ENCODE assay signal across 7 mouse cellular contexts in the genomic region with DNA sequence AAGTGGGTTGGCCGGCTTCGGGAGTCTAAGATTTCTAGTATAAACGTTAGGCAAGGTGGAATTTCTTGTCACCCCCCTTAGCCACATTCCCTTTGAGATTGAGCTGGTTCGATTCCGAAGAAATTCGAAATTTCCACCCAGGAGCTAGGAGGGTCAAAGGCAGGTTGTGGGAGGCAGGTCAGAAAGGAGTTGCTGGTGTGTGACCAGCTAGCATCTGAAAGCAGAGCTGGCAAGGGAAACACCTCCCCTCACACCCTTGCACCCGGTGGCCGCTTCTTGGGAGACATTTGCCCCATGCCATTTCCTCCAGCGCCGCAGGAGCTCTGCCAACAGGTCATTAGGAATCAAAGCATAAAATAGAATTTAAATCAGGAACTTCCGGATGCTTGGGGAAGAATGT. TPM values are rescaled to one million over a fixed set of nuclear protein-coding genes. Genes with fewer than 3 reads are reported as not detected.
DNase-seq lines count a peak whose midpoint lies in the region; ATAC-seq and TF ChIP-seq lines count a peak whose summit lies in the region.

No protein-coding gene starts in this region.

- 4% methylated on average over 11 of the region's 11 CpGs for WGBS in forebrain, embryonic 15.5 days
- WGBS in kidney, postnatal 0 days: 3% methylated on average over 11 of the region's 11 CpGs
- 5% methylated on average over 11 of the region's 11 CpGs for WGBS in midbrain, postnatal 0 days

- ATAC-seq in forebrain, embryonic 15.5 days (replicated peaks): no peak
- ATAC-seq in kidney, postnatal 0 days (replicated peaks; ENCODE audit: low FRiP score, low read depth): no peak
- no peak for ATAC-seq in midbrain, postnatal 0 days (ENCODE audit: low FRiP score)

- peaks cover 22% of the 10 kb centered on the region for H3K4me1 ChIP-seq in forebrain, embryonic 15.5 days
- H3K4me1 ChIP-seq in kidney, postnatal 0 days (replicated peaks; ENCODE audit: insufficient read depth, low read length): no peaks in the 10 kb centered on the region; the same call in 1 of the 2 replicates
- no peaks in the 10 kb centered on the region for H3K4me1 ChIP-seq in midbrain, postnatal 0 days (ENCODE audit: insufficient read depth, low read length)

- 0 out of 2 replicates have a peak, but pooled peaks cover 2% of the 10 kb centered on the region for H3K9me3 ChIP-seq in forebrain, embryonic 15.5 days
- no peaks in the 10 kb centered on the region for H3K9me3 ChIP-seq in kidney, postnatal 0 days (replicated peaks; ENCODE audit: low read length)
- H3K9me3 ChIP-seq in midbrain, postnatal 0 days (ENCODE audit: low read length): no peaks in the 10 kb centered on the region

- H3K27me3 ChIP-seq in forebrain, embryonic 15.5 days: no peaks in the 10 kb centered on the region
- H3K27me3 ChIP-seq in kidney, postnatal 0 days (ENCODE audit: insufficient read depth, low read length): no peaks in the 10 kb centered on the region
- no peaks in the 10 kb centered on the region for H3K27me3 ChIP-seq in midbrain, postnatal 0 days (ENCODE audit: insufficient read depth, low read length)

- DNase-seq in ovary, postnatal 36 days (ENCODE audit: low spot score): peak; percentile 23
- no peak for DNase-seq in ovary, postnatal 14 days (ENCODE audit: low spot score)
- DNase-seq in kidney, postnatal 0 days (ENCODE audit: low spot score): no peak
- DNase-seq in midbrain, postnatal 0 days (ENCODE audit: low spot score): no peak
- no peak for DNase-seq in left cerebral cortex, postnatal 36 days (ENCODE audit: low spot score in 2 of 2)
- no peak for DNase-seq in cerebellum, postnatal 4 days (ENCODE audit: low spot score in 2 of 2)

- H3K36me3 ChIP-seq in forebrain, embryonic 15.5 days: no peaks in the 10 kb centered on the region
- H3K36me3 ChIP-seq in kidney, postnatal 0 days (ENCODE audit: insufficient read depth, low read length): no peaks in the 10 kb centered on the region
- H3K36me3 ChIP-seq in midbrain, postnatal 0 days (ENCODE audit: insufficient read depth, low read length): no peaks in the 10 kb centered on the region

- H3K9ac ChIP-seq in forebrain, embryonic 15.5 days (replicated peaks): peak overlapping the region; percentile 73
- H3K9ac ChIP-seq in kidney, postnatal 0 days (ENCODE audit: low read depth, low read length): peak overlapping the region; percentile 96; the same call in 1 of the 2 replicates
- H3K9ac ChIP-seq in midbrain, postnatal 0 days (replicated peaks; ENCODE audit: low read length, poor library complexity, severe bottlenecking): no peak overlapping the region; the same call in none of the 2 replicates

- H3K4me2 ChIP-seq in forebrain, embryonic 15.5 days (replicated peaks): peak overlapping the region; percentile 99
- H3K4me2 ChIP-seq in kidney, postnatal 0 days (ENCODE audit: low read length): peak overlapping the region; percentile 88
- H3K4me2 ChIP-seq in midbrain, postnatal 0 days (ENCODE audit: low read depth, low read length, poor library complexity, severe bottlenecking): peak overlapping the region; percentile 95

- TF ChIP-seq CTCF in kidney, postnatal 0 days (IDR thresholded peaks at IDR 0.05; ENCODE audit: low read depth): no peak
- TF ChIP-seq CTCF in midbrain, postnatal 0 days (IDR thresholded peaks at IDR 0.05): no peak

- H3K4me3 ChIP-seq in forebrain, embryonic 15.5 days: peak overlapping the region; percentile 67
- peak overlapping the region; percentile 97 for H3K4me3 ChIP-seq in kidney, postnatal 0 days (replicated peaks; ENCODE audit: low read depth, low read length)
- H3K4me3 ChIP-seq in midbrain, postnatal 0 days (ENCODE audit: low read depth, low read length): peak overlapping the region; percentile 81

- intact Hi-C loops in left cerebral cortex, postnatal 36 days (cut with DNase I): loop anchor here (2.0 to 5.0 kb wide), 7 partner anchors 182 to 608 kb away; no protein-coding TSS in a partner anchor

- H3K27ac ChIP-seq in forebrain, embryonic 15.5 days (replicated peaks): peak overlapping the region; percentile 96; the same call in 1 of the 2 replicates
- H3K27ac ChIP-seq in kidney, postnatal 0 days: peak overlapping the region; percentile 99
- H3K27ac ChIP-seq in midbrain, postnatal 0 days (ENCODE audit: low read depth, low read length): no peak overlapping the region

RNA-seq across cellular contexts. Expression of gene Spry2, which starts 2.5 kb away (rescaled TPM):
- polyA plus RNA-seq in forebrain, embryonic 15.5 days (2015; fragmentation: Nextera tagmentation; extraction: Ambion mirVana): 27.5 and 34.4 TPM in 2 replicates
- polyA plus RNA-seq in kidney, postnatal 0 days (2015; fragmentation: Nextera tagmentation; extraction: Ambion mirVana): 85.5 and 91.0 TPM in 2 replicates
- total RNA-seq in midbrain, postnatal 0 days (2014; rRNA removed): 20.2 and 24.3 TPM in 2 replicates
- polyA plus RNA-seq in midbrain, postnatal 0 days (2015; fragmentation: Nextera tagmentation; extraction: Ambion mirVana): 38.1 and 39.2 TPM in 2 replicates
- total RNA-seq in left cerebral cortex, postnatal 36 days (2021): 10 to 100 TPM; 92.0 to 97.1 TPM
